Mouse (Mus musculus): ENCODE data around the gene Pde6g.
"Not testable (repeated sequence)": the region's sequence is repeated elsewhere in the genome, so short reads cannot be mapped to it uniquely, and the experiment has no call there.

Pde6g gene

DNA sequence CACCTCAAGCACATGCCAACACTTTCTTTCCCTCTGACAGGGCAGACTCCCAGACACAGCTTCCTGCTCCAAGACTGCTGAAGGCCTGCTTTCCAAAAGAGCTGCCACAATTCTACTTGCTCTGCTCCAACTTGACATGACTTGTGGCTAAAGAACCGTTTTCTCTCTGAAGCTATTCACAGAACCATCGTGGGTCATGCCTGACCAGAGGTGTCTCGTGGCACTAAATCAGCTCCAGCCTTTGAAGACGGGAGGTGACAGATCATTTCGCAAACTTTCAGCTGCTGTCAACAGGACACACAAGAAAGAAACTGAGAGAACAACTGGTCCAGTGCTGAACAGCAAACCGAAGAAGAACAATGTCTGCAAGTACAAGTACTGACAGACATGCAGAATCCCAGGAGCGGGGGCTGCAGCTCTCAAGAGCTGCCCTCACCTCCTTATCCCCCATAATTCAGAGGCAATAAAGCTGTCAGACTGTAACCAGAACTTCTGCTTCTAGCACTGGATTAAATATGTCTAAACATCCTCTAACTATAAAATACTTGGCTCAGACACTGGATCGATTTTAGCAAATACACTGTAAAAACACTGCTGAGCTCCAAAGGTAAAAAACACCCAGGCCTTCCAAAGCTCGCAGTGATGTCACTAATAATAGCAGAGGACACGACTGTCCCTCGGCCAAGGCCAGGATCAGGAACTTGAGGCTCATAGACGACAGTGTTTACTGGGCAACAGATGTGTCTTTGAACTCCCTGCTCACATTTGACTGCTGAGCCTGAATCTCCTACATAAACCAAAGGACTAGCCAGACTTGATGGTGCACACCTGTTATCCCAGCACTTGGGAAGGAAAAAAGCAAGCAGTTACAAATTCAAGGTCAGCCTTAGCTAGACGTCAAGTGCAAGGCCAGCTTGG lies 30.4 kb downstream of the Pde6g start:
- DNase-seq (ENCODE audit: low spot score) = no peak

DNA sequence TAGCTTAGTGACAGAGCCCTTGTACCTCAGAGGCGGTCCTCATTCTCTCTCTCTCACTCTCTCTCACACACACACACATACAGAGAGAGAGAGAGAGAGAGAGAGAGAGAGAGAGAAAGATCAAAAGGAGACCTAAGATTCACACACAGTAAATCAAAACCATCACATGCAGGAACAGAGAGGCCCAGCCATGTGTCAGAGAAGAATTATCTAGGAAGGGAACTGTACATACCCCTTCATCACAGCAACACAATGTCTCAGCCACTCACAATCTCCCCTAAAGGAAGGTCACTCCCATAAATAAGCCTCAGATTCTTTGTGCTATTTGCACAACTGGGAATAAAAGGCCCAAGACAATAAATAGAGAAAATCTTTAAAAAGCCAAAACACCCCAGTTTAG lies 34.7 kb downstream of the Pde6g start:
- no peak for DNase-seq (ENCODE audit: low spot score)

- DNase-seq (ENCODE audit: low spot score) = no peak
These were observed 35.4 kb downstream of the Pde6g start for GRCm38 (mm10) chr11:120417852-120418251.

GRCm38 (mm10) chr11:120413621-120414020 lies 39.7 kb downstream of the Pde6g start:
- not testable (repeated sequence) for DNase-seq (ENCODE audit: low spot score)

GRCm38 (mm10) chr11:120406445-120406844 lies 46.9 kb downstream of the Pde6g start:
- no peak for DNase-seq (ENCODE audit: low spot score)

- no peak for DNase-seq (ENCODE audit: low spot score)
These were observed 47.4 kb downstream of the Pde6g start for GRCm38 (mm10) chr11:120405867-120406266.

DNA sequence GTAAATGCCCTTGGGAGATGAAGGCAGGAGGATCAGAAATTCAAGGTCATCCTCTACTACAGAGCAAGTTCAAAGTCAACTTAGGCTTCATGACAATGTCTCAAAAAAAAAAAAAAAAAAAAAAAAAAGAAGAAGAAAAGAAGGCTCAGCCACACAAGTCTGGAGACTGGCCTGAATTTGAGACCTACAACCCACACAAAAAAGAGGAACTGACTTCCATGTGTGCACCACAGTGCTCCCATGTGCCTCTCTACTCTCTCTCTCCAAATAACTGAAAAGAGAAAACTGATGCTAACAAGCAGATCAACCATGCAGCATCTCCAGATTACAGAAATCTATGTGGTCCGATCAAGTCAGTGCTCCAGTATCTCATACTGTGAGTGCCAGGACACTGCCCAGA lies 48.5 kb downstream of the Pde6g start:
- DNase-seq (ENCODE audit: low spot score) = no peak

DNA sequence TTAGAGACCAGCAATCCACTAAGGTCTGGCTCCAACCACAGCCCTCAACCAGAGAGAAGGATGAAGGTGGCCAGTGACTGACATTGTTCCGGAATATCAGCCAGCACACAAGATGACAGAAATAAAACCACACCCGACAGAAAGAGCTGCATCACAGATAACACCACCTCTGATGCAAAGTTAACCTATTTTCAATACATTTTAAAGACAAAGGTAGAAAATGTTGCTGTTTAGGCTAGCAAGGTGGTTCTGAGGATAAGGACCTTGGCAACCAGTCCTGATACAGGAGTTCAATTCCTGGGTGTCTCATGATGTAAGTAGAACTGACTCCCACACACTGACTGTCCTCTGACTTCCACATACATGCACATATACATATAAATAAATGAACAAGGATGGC lies 54.0 kb downstream of the Pde6g start:
- DNase-seq (ENCODE audit: low spot score) = no peak
